In genomic region chr9:21322211-21322916, GRCm38 (mm10) we compare ENCODE assay signal across 8 mouse cellular contexts. TPM values are rescaled to one million over a fixed set of nuclear protein-coding genes. Genes with fewer than 3 reads are reported as not detected.
DNase-seq lines count a peak whose midpoint lies in the region; ATAC-seq and TF ChIP-seq lines count a peak whose summit lies in the region.

No protein-coding gene starts in this region.

- no peak overlapping the region for H3ac ChIP-seq in myocyte (ENCODE audit: control insufficient read depth, insufficient read length)

- ATAC-seq in megakaryocyte, adult 5-6 weeks (ENCODE audit: poor library complexity, severe bottlenecking): no peak

- peaks cover 23% of the 10 kb centered on the region for H3K36me3 ChIP-seq in megakaryocyte, embryonic 14.5 days (replicated peaks; ENCODE audit: low read length)
- no peaks in the 10 kb centered on the region for H3K36me3 ChIP-seq in myocyte (ENCODE audit: control insufficient read depth, insufficient read depth)

- H3K4me2 ChIP-seq in myocyte (ENCODE audit: low read depth): peak overlapping the region; percentile 88

- peak; percentile 27 for DNase-seq in cerebellum, adult 9-10 months
- no peak for DNase-seq in cerebellum, adult 9-11 months
- DNase-seq in induced T-regulatory cell, adult 2 months (ENCODE audit: low read depth): peak; percentile 76
- DNase-seq in cerebellum, postnatal 4 days (ENCODE audit: low spot score in 2 of 2): no peak
- DNase-seq in cerebellum, adult 11 months: no peak

- H3K27me3 ChIP-seq in megakaryocyte, embryonic 14.5 days (replicated peaks): no peaks in the 10 kb centered on the region
- H3K27me3 ChIP-seq in myocyte (ENCODE audit: control insufficient read depth, insufficient read depth, insufficient read length): no peaks in the 10 kb centered on the region

- peaks cover 56% of the 10 kb centered on the region for H3K79me2 ChIP-seq in myocyte (ENCODE audit: control insufficient read depth, insufficient read depth)

- no peaks in the 10 kb centered on the region for H3K9me3 ChIP-seq in megakaryocyte, embryonic 14.5 days

- peaks cover 66% of the 10 kb centered on the region for H3K4me1 ChIP-seq in megakaryocyte, embryonic 14.5 days

- no peak for TF ChIP-seq POLR2A in myocyte (IDR thresholded peaks at IDR 0.05; ENCODE audit: insufficient read length, low read depth)

- H3K4me3 ChIP-seq in megakaryocyte, embryonic 14.5 days (replicated peaks): peak overlapping the region; percentile 98
- peak overlapping the region; percentile 91 for H3K4me3 ChIP-seq in myocyte

TF ChIP-seq in myocyte, 11 proteins besides CTCF, POLR2A, EP300 and RAD21:
- TF ChIP-seq CEBPB (IDR thresholded peaks at IDR 0.05; ENCODE audit: insufficient read depth, poor library complexity, severe bottlenecking) (no peak), E2F4 (IDR thresholded peaks at IDR 0.05; ENCODE audit: insufficient read depth) (no peak), MAX (IDR thresholded peaks at IDR 0.05; ENCODE audit: low read depth) (no peak), POLR2AphosphoS2 (IDR thresholded peaks at IDR 0.05; ENCODE audit: insufficient read length, low read depth) (no peak), MYOD1 (IDR thresholded peaks at IDR 0.05; ENCODE audit: control insufficient read depth in 1 of 3, insufficient read length in 2 of 3, low read depth in 2 of 3) (no peak), USF1 (IDR thresholded peaks at IDR 0.05; ENCODE audit: low read depth) (no peak)

RNA-seq across cellular contexts. Expression of gene Slc44a2, which starts 1.9 kb away (rescaled TPM):
- 46.8 and 61.6 TPM in 2 replicates for polyA plus RNA-seq in megakaryocyte, embryonic 14.5 days (2012; ENCODE audit: insufficient read depth, low replicate concordance)
- total RNA-seq in megakaryocyte, adult 5-6 weeks (2015): 112 and 124 TPM in 2 replicates
- total RNA-seq in megakaryocyte, adult 5-6 weeks (2017): 101 and 116 TPM in 2 replicates
- 173 TPM for polyA plus RNA-seq in myocyte (2012; fragmentation: generic; extraction: Trizol)

RNA-seq across cellular contexts. Expression of gene Ap1m2, which starts 10.2 kb away (rescaled TPM):
- polyA plus RNA-seq in megakaryocyte, embryonic 14.5 days (2012; ENCODE audit: insufficient read depth, low replicate concordance): not detected in 2 replicates
- total RNA-seq in megakaryocyte, adult 5-6 weeks (2015): 0.31 and 0.32 TPM in 2 replicates
- 0.92 and 1.6 TPM in 2 replicates for total RNA-seq in megakaryocyte, adult 5-6 weeks (2017)
- not detected for polyA plus RNA-seq in myocyte (2012; fragmentation: generic; extraction: Trizol)

RNA-seq across cellular contexts. Expression of gene Cdkn2d, which starts 31.2 kb away (rescaled TPM):
- polyA plus RNA-seq in megakaryocyte, embryonic 14.5 days (2012; ENCODE audit: insufficient read depth, low replicate concordance): 94.7 and 248 TPM in 2 replicates
- 132 and 138 TPM in 2 replicates for total RNA-seq in megakaryocyte, adult 5-6 weeks (2015)
- 65.6 and 75.3 TPM in 2 replicates for total RNA-seq in megakaryocyte, adult 5-6 weeks (2017)
- 53.2 TPM for polyA plus RNA-seq in myocyte (2012; fragmentation: generic; extraction: Trizol)

RNA-seq across cellular contexts. Expression of gene Kri1, which starts 34.6 kb away (rescaled TPM):
- polyA plus RNA-seq in megakaryocyte, embryonic 14.5 days (2012; ENCODE audit: insufficient read depth, low replicate concordance): 32.6 and 47.4 TPM in 2 replicates
- 28.0 and 28.4 TPM in 2 replicates for total RNA-seq in megakaryocyte, adult 5-6 weeks (2015)
- total RNA-seq in megakaryocyte, adult 5-6 weeks (2017): 53.6 and 76.9 TPM in 2 replicates
- polyA plus RNA-seq in myocyte (2012; fragmentation: generic; extraction: Trizol): 31.4 TPM

RNA-seq across cellular contexts. Expression of gene Ilf3, which starts 45.3 kb away (rescaled TPM):
- 55.5 and 62.9 TPM in 2 replicates for polyA plus RNA-seq in megakaryocyte, embryonic 14.5 days (2012; ENCODE audit: insufficient read depth, low replicate concordance)
- total RNA-seq in megakaryocyte, adult 5-6 weeks (2015): 21.7 and 22.9 TPM in 2 replicates
- 42.0 and 42.5 TPM in 2 replicates for total RNA-seq in megakaryocyte, adult 5-6 weeks (2017)
- 56.6 TPM for polyA plus RNA-seq in myocyte (2012; fragmentation: generic; extraction: Trizol)

Comparison
In these comparisons a context has a peak if more than half of its experiments do, and no peak if none do; other contexts are left out.
1. DNase-seq: peak in cerebellum, adult 9-10 months (single experiment) and induced T-regulatory cell, adult 2 months (single experiment); none in cerebellum, adult 9-11 months (single experiment), cerebellum, postnatal 4 days (0 of 2) and cerebellum, adult 11 months (single experiment).